Mouse (Mus musculus): ENCODE measurements at regions not wholly inside any gene's neighbourhood (a gene's known extent, or its start where the extent isn't known, plus 50 kb on each side); places are given as distances from the start of the nearest gene placed in this dataset.

GRCm38 (mm10) chr5:38927051-38927450, 50.4 kb upstream of the Clnk start:
- TF ChIP-seq RAD21 (IDR thresholded peaks at IDR 0.05; ENCODE audit: low read depth, low read length) (no peak), GATA1 (IDR thresholded peaks at IDR 0.05; ENCODE audit: low read depth, low read length) (no peak), MXI1 (IDR thresholded peaks at IDR 0.05; ENCODE audit: low read depth, low read length) (no peak)
